Mouse (Mus musculus): ENCODE data around the gene Bcl2l13.

- TF ChIP-seq CTCF (IDR thresholded peaks at IDR 0.05; ENCODE audit: low read depth) (no peak), EP300 (IDR thresholded peaks at IDR 0.05; ENCODE audit: low read depth) (no peak)
Observed at GRCm38 (mm10) chr6:120819294-120819693, 16.7 kb upstream of the Bcl2l13 start.
